Mouse (Mus musculus) heart, adult 11 months (tissue): ENCODE measurements around the gene Pde4d.
A peak's percentile ranks its signal among the peaks of the same experiment; 100 is the strongest.

Source experiments
- DNase-seq: peaks from one replicate; pipeline ENCODE4 v3.0.0; 2022

Gene Pde4d

DNA sequence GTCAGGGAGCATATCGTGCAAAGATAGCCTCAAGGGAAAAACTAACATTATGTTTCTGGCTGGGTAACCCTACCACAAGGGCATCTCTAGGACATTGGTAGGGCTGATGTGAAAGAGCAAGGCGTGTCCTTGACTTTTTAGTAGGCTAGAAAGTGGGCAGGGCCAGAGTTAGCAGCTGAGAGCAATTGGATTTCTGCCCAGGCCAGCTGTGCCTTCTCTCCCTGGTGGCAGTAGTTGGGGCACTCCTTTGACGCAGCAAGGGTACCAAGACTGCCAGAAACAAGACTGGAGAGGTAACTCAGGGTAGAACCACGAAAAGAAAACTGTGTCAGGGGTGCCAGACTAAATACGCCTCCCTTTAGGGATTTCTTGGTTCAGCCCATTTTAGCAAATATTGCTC, 1536.1 kb downstream of the Pde4d start:
- DNase-seq, result peak; percentile 96

DNA sequence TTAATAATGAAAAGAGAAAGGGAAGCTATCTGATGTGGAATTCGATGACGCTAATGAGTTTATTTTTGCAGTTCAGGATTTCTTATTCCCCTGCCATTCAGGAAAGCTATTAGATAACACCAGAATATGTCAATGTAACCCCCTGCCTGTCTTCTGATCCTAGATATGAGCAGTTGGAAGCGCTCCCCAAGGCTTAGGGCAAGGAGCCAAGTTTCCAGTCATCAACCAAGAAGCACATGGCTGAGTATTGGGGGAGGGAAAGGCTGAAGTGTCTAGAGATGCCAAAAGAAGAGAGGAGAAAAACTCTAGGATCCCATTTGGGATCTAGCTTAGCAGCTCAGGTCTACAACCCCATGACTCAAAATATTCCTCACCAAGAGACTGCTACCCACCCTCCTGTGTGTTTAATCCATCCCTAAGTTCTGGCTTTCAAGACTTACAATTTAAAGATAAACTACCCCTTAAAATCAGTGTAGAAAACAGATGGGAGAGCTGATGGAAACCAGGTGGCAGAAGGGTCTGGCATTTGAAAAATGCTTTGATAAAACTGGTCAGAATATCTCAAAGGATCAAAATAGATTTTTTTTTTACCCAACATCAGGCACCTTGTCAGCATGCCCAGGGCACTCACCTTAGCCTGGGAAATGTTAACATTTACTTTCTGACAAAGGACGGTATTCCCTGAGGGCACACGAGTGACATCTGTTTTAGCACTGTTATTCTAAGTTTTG, 1543.2 kb downstream of the Pde4d start:
- peak; percentile 94 for DNase-seq

DNA sequence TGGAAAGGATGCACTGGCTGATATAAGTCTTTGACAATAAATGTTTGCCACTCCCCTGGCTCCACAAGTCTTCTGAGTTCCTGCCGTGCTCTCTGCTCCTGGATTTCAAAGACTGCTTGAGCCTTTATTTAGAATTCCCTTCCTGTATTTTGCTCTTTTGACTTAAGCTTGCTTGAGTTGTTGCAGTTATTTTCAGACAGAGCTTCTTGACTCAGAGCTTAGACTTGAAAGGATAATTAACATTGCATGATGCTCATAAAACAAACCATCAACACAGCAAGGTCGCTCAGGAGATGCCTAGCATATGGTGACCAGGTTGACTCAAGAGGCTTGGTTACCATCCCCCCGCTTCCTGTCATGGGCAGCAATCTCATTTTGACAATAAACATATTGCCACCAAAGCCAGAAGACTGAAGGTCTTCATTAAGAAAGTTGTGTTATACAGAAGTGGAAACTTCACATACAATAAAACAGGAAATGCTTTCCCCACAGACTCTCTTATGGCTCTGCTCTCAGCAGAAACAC, 1544.6 kb downstream of the Pde4d start:
- no peak for DNase-seq

DNA sequence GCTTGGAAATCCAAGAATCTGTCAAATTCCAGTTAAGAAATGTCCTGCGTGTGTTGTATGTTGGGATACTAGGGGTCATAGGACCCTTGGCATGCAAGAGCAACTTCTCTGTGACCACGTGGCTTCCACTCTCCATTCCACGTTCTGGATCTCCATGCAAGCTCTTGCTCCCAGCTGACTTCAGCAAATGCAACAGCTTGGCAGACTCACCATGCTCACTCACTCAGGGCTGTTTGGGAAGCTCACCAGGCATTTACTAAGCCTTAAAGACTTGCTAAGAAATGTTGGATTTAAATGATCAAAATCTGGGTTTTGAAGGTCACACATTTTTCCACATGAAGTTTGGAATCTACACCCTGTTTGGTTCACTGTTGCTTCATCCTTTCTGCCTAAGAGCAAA, 1552.3 kb downstream of the Pde4d start:
- no peak for DNase-seq
